Mouse (Mus musculus) brain, embryonic 14.5 days (tissue): ENCODE data around the gene Borcs5.

Source experiments
- CTCF ChIP-seq: fragments of 200-500 bp; IDR thresholded peaks from 2 replicates; pipeline ENCODE4 v1.5.1; 2012; ENCODE audit warnings: inconsistent platforms, mild to moderate bottlenecking, moderate library complexity, borderline replicate concordance; ENCODE audit not compliant: insufficient read depth, insufficient read length; ENCODE audit errors: extremely low read depth
- POLR2A ChIP-seq: fragments of 200-500 bp; IDR thresholded peaks from 2 replicates; pipeline ENCODE4 v1.6.1; 2012; ENCODE audit warnings: mild to moderate bottlenecking, inconsistent platforms, borderline replicate concordance; ENCODE audit not compliant: poor library complexity, insufficient read depth, insufficient read length, severe bottlenecking; ENCODE audit errors: extremely low read depth

GRCm38 (mm10) chr6:134717886-134718667, 78.8 kb downstream of the Borcs5 start:
- TF ChIP-seq POLR2A = no peak
- no peak for TF ChIP-seq CTCF
